Mouse (Mus musculus) G1E (cell line): ENCODE measurements at regions not wholly inside any gene's neighbourhood (a gene's known extent, or its start where the extent isn't known, plus 50 kb on each side); places are given as distances from the start of the nearest gene placed in this dataset.

Experiments
- CTCF ChIP-seq: IDR thresholded peaks from 2 replicates; pipeline ENCODE4 v1.5.1; 2012; ENCODE audit warnings: low read depth, low read length, inconsistent platforms, mixed read lengths
- GATA1 ChIP-seq: IDR thresholded peaks from 2 replicates; pipeline ENCODE4 v1.6.1; 2012; ENCODE audit warnings: borderline replicate concordance, low read length, inconsistent platforms, mixed read lengths
- TAL1 ChIP-seq: conservative IDR thresholded peaks from 2 replicates; pipeline ENCODE4 v1.6.1; 2012; ENCODE audit warnings: low read depth, low read length, inconsistent platforms, mixed read lengths

DNA sequence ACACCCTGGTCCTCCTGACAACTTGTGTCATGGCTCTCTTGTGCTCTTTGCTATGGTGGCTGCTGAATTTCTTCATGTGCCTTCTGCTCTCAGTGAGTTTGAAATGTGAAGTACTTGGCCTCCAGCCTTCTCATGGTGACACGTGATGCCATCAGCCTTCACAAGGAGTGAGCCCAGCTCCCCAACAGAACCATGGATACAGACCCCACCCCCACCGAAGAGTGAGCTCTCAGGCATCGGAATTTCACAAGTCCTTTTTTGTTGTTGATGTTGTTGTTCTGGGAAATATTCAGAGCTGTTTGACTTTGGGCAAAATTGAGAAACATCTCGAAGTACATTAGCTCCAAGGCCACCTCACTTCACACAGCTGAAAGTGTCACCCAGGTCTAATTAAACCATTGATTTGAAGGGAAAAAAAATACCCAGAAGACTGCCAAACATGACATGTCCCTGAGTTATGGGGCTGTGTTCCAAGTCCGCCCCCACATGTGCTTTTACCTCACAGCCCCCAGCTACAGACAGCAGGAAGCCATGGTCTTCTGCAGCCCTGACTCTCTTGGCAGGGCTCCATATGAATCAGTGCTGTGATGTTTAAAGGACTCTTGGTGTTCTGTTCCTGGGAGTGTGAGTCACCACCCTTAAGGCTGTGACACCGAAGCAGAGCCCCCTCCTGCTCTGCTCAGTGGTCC lies 205.2 kb upstream of the A230072I06Rik start:
- TF ChIP-seq CTCF (no peak), TAL1 (no peak), GATA1 (no peak)
